In genomic region chr9:32720264-32721031, GRCm38 (mm10) we compare ENCODE assay signal across 10 mouse cellular contexts.
DNase-seq lines count a peak whose midpoint lies in the region; ATAC-seq and TF ChIP-seq lines count a peak whose summit lies in the region.
"Had no signal": no experiment of that assay in that cellular context is flagged by ENCODE, and none has a peak within 500 bp of the region (broad histone marks: within the 10 kb centered on the region; RNA-seq: fewer than 3 reads in every experiment).

No protein-coding gene starts in this region.

- H3K4me3 ChIP-seq in kidney, postnatal 0 days (replicated peaks; ENCODE audit: low read depth, low read length): no peak overlapping the region
- peak overlapping the region; percentile 27 for H3K4me3 ChIP-seq in limb, embryonic 10.5 days

- peaks cover 56% of the 10 kb centered on the region for H3K4me1 ChIP-seq in kidney, postnatal 0 days (replicated peaks; ENCODE audit: insufficient read depth, low read length)
- peaks cover 77% of the 10 kb centered on the region for H3K4me1 ChIP-seq in limb, embryonic 10.5 days

- peak; percentile 23 for ATAC-seq in kidney, postnatal 0 days (replicated peaks; ENCODE audit: low FRiP score, low read depth)

- H3K27ac ChIP-seq in kidney, postnatal 0 days: peak overlapping the region; percentile 25; the same call in 1 of the 2 replicates
- peak overlapping the region; percentile 88 for H3K27ac ChIP-seq in limb, embryonic 10.5 days

- no peak overlapping the region for H3K9ac ChIP-seq in kidney, postnatal 0 days (ENCODE audit: low read depth, low read length)

- no peaks in the 10 kb centered on the region for H3K27me3 ChIP-seq in kidney, postnatal 0 days (ENCODE audit: insufficient read depth, low read length)
- H3K27me3 ChIP-seq in limb, embryonic 10.5 days (ENCODE audit: low read depth, poor library complexity, severe bottlenecking): no peaks in the 10 kb centered on the region

- no peak for DNase-seq in kidney, postnatal 0 days (ENCODE audit: low spot score)
- no peak for DNase-seq in kidney, adult 8-10 months
- DNase-seq in Muller cell, postnatal 12 days (ENCODE audit: inconsistent ontology term): peak; percentile 55
- peak; percentile 87 for DNase-seq in embryo, embryonic 11 days
- peak; percentile 86 for DNase-seq in limb, embryonic 10.5 days (ENCODE audit: low spot score)
- DNase-seq in urinary bladder, postnatal 14 days (ENCODE audit: low spot score): no peak
- no peak for DNase-seq in frontal cortex, adult 2 months (ENCODE audit: extremely low spot score in 1 of 2, low spot score in 1 of 2)
- DNase-seq in ovary, postnatal 36 days (ENCODE audit: low spot score): no peak
- DNase-seq: cerebellum, adult 18-20 months; gastrocnemius, postnatal 14 days had no signal

- no peaks in the 10 kb centered on the region for H3K9me3 ChIP-seq in kidney, postnatal 0 days (replicated peaks; ENCODE audit: low read length)
- H3K9me3 ChIP-seq in limb, embryonic 10.5 days (replicated peaks): no peaks in the 10 kb centered on the region

- WGBS in kidney, postnatal 0 days: 34% methylated on average over 12 of the region's 12 CpGs
- WGBS in limb, embryonic 10.5 days: 13% methylated on average over 12 of the region's 12 CpGs

- no peak for TF ChIP-seq CTCF in kidney, postnatal 0 days (IDR thresholded peaks at IDR 0.05; ENCODE audit: low read depth)

- H3K36me3 ChIP-seq in kidney, postnatal 0 days (ENCODE audit: insufficient read depth, low read length): no peaks in the 10 kb centered on the region
- H3K36me3 ChIP-seq in limb, embryonic 10.5 days: no peaks in the 10 kb centered on the region

- 0 out of 2 replicates have a peak overlapping the region, but pooled peaks have one; percentile 3 for H3K4me2 ChIP-seq in kidney, postnatal 0 days (ENCODE audit: low read length)

Comparison
In these comparisons a context has a peak if more than half of its experiments do, and no peak if none do; other contexts are left out.
1. DNase-seq: peak in Muller cell, postnatal 12 days (single experiment), embryo, embryonic 11 days (single experiment) and limb, embryonic 10.5 days (single experiment); none in kidney, postnatal 0 days (single experiment), kidney, adult 8-10 months (0 of 2), urinary bladder, postnatal 14 days (single experiment), frontal cortex, adult 2 months (0 of 2) and ovary, postnatal 36 days (single experiment).